Mouse (Mus musculus) urinary bladder, postnatal 0 days (tissue): Measurements from ENCODE around the gene Fam19a1. TPM values are rescaled to one million over a fixed set of nuclear protein-coding genes. Genes with fewer than 3 reads are reported as not detected.

Experiments used
- polyA plus RNA-seq: library from polyadenylated mRNA; unstranded; fragments of >200 nt; fragmentation: Nextera tagmentation; extraction: Ambion mirVana; gene quantifications from 2 replicates; pipeline ENCODE4 v1.2.1, GENCODE M21; 2015

Gene Fam19a1
- polyA plus RNA-seq, result 0.35 and 0.62 TPM in 2 replicates

DNA sequence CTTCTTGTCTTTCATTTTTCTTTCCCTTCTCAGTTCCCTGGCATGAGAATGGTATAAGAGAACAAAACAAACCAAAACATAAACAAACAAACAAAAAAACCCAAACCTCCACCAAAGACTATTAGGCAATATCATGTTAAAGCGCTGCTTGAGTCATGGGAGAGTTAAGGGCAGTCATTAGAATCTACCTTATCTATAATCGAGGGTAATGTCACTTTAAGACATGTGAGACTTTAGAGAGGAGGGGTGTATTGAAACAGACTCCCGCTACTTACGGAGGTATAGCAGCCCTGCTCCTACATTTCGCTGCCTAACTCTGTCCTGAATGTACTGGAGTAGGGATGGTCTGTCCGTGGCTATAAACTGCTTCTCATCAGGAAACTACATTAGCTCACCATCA lies at the start of gene Fam19a1:
Fam19a1 (plus strand) TSS at position 301 of the 400 bp plus-strand sequence.

DNA sequence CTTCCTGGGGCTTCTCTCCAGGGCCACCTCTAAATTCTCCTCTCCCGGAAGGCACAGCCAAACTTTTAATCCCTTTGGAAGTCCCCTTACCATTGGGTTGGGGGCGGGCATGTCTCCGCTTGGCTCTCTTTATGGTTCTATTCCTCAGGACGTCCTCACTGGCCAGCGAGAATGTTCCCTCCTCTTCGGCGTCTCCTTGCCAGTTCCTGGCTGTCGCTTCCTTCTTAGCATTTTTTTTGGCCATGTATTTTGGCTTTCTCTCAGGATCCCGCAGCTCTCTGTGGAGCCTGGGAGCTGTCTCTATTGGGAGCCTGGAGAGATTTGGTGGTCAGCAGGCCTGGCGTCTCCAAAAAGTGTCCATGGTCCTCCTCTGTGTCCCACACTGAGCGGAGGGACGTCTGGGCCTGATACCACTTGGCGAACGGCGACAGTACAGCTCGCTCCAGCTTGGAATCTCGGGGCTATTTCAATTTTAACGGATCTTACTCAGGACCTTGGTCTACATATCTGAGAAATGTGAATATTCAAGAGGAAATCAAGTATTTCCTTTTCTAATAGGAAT lies 52.9 kb downstream of the Fam19a1 start, which contains the start of gene 1700123L14Rik:
1700123L14Rik (minus strand) TSS at position 426 of the 562 bp plus-strand sequence.

Other genes starting within 250 kb of the Fam19a1 start
- gene 1700123L14Rik, start 53.1 kb downstream of the Fam19a1 start, polyA plus RNA-seq, result not detected in 2 replicates